Mouse (Mus musculus): ENCODE measurements around the gene Dqx1.

Dqx1 gene

GRCm38 (mm10) chr6:83057790-83058189, at the start of gene Dqx1:
Gene Dqx1, plus strand, starts transcription at chr6:83057844.
- no peak for DNase-seq

DNA sequence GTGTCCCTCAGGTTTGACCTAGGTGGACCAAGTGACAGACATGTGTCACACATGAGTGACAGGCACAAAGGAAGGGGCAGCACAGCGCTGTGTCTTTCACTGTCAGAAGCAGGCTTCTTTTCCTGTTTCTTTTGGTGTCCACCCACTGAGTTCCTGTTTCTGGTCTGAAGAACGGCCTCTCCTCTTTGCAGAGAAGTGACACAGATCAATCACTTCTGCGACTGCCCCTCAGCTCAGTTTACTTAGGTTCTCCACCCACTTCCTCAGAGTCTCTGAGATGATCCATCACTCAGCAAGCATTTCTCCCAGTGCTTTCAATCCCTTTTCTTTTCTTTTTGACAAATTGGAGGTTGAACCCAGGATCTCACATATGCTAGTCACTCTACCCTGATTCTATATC, 49.0 kb upstream of the Dqx1 start:
- no peak for DNase-seq

DNA sequence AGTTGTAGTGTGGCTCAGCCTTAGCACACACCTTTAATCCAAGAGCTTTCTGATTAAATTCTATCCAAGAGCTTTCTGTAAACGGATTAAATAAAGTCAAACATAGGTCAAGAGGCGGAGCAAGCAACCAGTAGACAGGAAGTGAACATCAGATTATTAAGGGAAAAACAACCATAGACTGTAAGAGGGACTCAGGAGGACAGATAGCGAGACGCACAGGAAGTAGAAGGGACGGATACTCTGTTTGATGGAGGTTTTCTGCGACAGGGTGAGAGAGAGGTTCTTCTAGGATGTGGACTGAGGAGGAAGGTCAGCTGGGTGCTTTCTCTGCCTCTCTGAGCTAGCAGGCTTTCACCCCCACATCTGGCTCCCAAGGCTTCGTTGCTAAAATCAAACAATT, 47.6 kb upstream of the Dqx1 start:
- no peak for DNase-seq

DNA sequence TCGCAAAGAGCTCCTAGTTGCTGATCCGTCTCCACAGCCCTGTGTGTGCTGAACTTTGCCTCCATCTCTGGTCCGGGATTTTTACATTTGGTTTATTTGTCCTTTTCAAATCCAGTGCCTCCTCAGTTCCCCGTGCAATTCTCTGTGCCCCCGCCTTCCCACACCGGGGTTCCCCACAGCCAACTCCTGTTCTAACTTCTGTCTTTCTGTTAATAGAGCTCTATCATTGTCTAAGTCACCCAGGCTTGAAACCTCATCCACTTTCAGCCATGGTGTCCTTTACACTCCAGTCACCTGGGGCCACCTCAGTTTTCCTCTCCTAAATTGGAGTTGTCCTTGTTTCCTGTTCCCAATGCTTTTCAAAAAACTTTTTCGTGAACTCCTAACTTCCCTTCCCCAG, 46.4 kb upstream of the Dqx1 start:
- DNase-seq: no peak

- DNase-seq: no peak
Measured at GRCm38 (mm10) chr6:83011756-83012155, 45.9 kb upstream of the Dqx1 start.

DNA sequence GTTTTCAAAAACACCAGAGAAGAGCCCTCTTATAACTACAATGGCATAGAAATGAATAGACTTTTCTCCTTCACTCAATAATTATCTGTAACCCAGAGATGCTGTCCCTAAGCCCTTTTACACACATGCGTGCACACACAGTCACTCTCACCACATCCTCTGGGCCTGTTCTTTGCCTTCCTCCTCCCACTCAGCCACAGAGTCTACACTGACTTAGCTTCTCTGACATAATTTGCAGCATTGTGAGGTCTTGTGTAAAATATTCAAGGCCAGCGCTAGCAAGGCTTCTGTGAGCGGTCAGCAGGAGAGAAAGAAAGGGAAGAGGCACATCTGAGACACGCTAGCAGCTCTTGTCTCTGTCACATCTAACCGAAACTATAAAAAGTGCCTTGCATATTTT, 44.2 kb upstream of the Dqx1 start:
- DNase-seq: no peak

GRCm38 (mm10) chr6:83014482-83015466, 42.9 kb upstream of the Dqx1 start:
- DNase-seq: no peak

DNA sequence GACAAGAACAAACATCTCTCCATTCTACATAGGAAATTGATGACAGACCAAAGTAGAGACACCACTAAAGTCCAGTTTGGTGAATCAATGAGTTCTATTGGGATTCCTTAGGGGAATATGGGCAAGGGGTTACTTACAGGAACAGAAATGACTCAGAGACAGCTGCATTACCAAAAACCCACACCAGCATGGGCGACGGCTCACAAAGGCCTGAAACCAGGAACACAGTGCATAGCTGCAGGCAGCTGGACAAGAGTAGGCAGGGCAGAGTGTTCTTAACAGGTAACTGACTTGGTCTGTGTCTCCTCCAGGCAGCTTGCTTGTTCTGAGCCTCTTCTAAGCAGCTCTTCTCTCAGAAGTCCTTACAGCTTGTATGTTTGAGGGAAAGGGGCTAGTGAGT, 41.9 kb upstream of the Dqx1 start:
- no peak for DNase-seq

GRCm38 (mm10) chr6:83017190-83017589, 40.5 kb upstream of the Dqx1 start:
- DNase-seq: no peak

- no peak for DNase-seq
Measured at GRCm38 (mm10) chr6:83019044-83019443, 38.6 kb upstream of the Dqx1 start.

GRCm38 (mm10) chr6:83020121-83020520, 37.5 kb upstream of the Dqx1 start:
- no peak for DNase-seq

DNA sequence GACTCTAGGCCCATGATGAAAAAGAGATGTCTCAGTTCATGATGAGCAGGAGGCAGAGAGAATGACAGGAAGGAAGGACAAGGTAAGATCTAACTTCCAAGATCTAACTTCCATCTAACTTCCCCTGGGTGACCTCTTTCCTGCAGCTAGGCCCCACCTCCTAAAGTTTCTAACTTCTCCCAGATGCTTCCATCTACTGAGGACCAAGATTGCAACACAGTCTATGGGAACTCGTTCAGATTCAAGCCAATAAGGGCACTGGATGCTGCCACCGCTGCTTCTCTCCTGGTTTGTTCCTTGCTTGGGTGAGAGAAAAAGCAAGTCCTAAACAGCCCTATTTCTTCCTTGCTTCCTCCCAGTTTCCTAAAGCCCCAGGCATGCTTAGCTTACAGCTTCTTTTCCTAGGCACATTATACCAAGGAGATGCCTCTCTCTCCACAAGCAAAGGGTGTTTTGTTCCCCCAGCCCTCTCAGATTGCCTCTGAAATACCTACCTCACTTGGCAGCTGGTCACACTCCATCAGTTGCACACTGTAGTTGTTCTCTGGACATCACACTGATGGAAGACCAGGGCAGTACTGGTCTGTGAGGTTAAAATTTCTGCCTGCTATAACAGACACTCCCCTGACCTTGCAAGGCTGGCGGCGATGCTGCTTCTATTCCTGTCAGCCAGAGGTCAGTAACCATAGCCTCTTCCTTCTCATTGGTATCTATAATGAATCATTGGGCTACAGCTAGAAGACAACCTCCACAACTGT, 36.6 kb upstream of the Dqx1 start:
- no peak for DNase-seq

DNA sequence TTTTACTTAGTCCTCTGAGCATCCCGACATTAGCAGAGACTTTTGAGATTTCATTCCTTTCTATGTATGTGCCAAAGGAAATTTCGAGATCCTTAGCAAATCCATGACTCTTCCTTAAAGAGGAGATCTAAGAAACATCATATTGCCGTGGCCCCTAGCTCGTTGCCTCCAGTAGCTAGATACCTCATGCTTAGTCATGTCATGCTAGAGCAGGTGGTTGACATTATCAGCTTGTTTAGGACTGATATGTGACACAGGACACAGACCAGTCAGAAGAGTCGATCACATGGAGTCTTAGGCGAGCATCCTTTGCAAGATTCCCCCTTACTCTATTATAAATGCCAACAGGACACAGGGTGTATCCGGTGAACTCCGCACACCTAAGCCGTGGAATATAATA, 34.6 kb upstream of the Dqx1 start:
- no peak for DNase-seq

DNA sequence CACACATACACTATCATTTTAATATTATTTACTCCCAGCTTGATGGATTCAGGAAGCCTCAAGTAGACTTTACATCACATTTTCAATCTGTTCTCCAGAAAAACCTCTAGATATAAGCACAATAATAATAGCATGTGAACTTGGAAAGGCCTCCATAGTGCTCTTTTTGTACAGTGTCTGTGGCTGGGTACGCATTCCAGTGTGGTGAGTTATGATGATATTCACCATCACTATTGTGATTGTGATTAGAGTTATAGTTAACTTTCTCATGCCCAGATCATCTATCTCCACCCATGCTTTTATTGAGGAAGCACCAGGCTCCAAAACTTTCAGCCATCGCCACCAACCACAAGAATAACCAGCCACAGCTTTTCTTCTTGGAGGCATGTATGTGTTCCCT, 33.9 kb upstream of the Dqx1 start:
- no peak for DNase-seq

DNA sequence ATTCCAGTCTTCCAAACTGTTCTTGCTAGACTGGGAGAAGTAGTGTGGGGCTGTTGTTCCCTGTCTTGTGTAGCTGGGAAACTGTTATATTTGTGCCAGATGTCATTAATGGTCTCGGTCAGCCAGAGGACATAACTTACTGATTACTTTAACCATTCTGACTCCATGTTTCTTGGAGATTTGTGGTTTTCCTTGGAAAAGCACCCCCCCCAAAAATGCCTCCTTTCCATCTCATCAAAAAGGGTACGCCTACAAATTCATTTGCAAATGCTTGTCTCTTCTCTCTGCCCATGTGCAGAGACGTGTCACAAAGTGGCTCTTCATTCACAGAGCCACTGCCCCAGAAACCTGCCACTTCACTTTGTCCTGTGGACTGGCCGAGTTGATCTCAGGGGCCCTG, 33.2 kb upstream of the Dqx1 start:
- no peak for DNase-seq

DNA sequence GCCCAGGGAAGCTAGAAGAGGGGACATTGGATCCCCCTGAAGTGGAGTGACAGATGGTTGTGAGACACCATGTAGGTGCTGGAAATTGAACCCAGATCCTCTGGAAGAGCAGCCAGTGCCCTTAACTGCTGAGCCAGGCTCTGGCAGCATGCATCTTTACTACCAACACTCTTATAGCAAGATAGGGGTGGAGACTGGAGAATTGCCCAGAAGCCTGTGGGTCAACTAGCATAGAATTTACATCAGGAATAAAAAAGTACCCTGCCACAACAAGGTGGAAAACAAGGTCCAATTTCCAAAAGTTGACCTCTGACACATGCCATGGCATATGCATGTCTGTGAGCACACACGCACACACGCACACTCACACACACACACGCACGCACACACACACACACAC, 32.4 kb upstream of the Dqx1 start:
- DNase-seq: no peak

GRCm38 (mm10) chr6:83027293-83027692, 30.4 kb upstream of the Dqx1 start:
- DNase-seq: no peak

- no peak for DNase-seq
Measured at GRCm38 (mm10) chr6:83027706-83028105, 29.9 kb upstream of the Dqx1 start.

GRCm38 (mm10) chr6:83029777-83030176, 27.9 kb upstream of the Dqx1 start:
- no peak for DNase-seq

GRCm38 (mm10) chr6:83031111-83031510, 26.5 kb upstream of the Dqx1 start:
- DNase-seq: no peak

DNA sequence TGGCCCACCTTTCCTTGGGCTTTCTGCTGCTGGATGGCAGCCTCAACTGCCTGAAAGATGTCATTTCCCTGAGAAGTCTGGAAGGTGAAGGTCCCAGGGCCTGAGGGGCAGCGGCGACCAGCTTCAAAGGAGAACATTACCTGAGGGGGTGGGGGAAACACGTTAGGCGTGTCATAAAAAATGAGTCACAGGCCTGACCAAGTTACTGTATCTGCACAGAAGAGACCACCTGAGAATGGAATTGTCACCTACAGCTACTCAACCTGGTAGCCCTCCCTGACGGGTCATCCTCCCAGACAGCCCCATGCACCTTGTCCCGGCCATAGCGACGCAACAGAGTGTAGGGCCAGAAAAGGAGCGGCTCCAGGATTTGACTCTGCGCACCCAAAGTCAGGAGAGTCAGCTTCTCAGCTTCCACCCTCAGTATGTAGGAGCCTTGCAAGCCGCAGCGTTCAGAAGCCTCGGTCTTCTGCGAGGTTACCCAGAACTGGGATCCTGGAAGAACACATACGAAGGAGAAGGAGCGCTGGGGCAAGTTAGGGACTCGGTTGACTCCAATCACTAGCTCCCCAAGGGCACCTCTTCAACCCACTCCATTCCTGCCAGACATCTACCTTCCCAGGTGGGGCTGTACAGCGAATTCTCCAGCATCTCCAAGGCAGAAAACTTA, 25.6 kb upstream of the Dqx1 start:
- DNase-seq: no peak

GRCm38 (mm10) chr6:83032769-83033191, 24.9 kb upstream of the Dqx1 start:
- no peak for DNase-seq

Measured in cerebellum, adult 18-20 months (tissue).